Mouse (Mus musculus): ENCODE measurements around the gene Des. TPM values are rescaled to one million over a fixed set of nuclear protein-coding genes. Genes with fewer than 3 reads are reported as not detected.

The Des gene
- polyA plus RNA-seq, 1 experiment from 2014 or later, result 1.2 TPM

GRCm38 (mm10) chr1:75358009-75358408, 2.1 kb upstream of the Des start:
- WGBS, result 93% methylated on average over 4 of the region's 4 CpGs
- peaks cover 56% of the 10 kb centered on the region for H3K27me3 ChIP-seq

GRCm38 (mm10) chr1:75359346-75359745, 783 bp upstream of the Des start:
- no peak for ATAC-seq (ENCODE audit: low FRiP score, low read depth)
- Histone ChIP-seq H3K4me3 (no peak overlapping the region), H3K4me2 (replicated peaks) (no peak overlapping the region), H3K9ac (replicated peaks) (no peak overlapping the region), H3K27me3 (peaks cover 62% of the 10 kb centered on the region), H3K27ac (replicated peaks) (no peak overlapping the region), H3K4me1 (peaks cover 14% of the 10 kb centered on the region), H3K36me3 (no peaks in the 10 kb centered on the region), H3K9me3 (no peaks in the 10 kb centered on the region)
- WGBS, result 75% methylated on average over 13 of the region's 13 CpGs

More at GRCm38 (mm10) chr1:75358009-75358408, 2.1 kb upstream of the Des start:
- Histone ChIP-seq H3K9ac (replicated peaks) (no peak overlapping the region), H3K9me3 (no peaks in the 10 kb centered on the region), H3K4me1 (peaks cover 14% of the 10 kb centered on the region), H3K4me3 (no peak overlapping the region), H3K36me3 (no peaks in the 10 kb centered on the region), H3K4me2 (replicated peaks) (no peak overlapping the region), H3K27ac (replicated peaks) (no peak overlapping the region)
- ATAC-seq (ENCODE audit: low FRiP score, low read depth), result no peak

- no peak overlapping the region for H3K27ac ChIP-seq (replicated peaks)
- H3K4me1 ChIP-seq, result peaks cover 14% of the 10 kb centered on the region
- peaks cover 71% of the 10 kb centered on the region for H3K27me3 ChIP-seq
- H3K9ac ChIP-seq (replicated peaks), result no peak overlapping the region; the same call in 1 of the 2 replicates
- WGBS, result 46% methylated on average over 4 of the region's 4 CpGs
- no peaks in the 10 kb centered on the region for H3K36me3 ChIP-seq
- peak overlapping the region; percentile 55 for H3K4me2 ChIP-seq (replicated peaks)
- ATAC-seq (ENCODE audit: low FRiP score, low read depth), result no peak
- peak overlapping the region; percentile 35; the same call in 1 of the 2 replicates for H3K4me3 ChIP-seq
- no peaks in the 10 kb centered on the region for H3K9me3 ChIP-seq
Measured at GRCm38 (mm10) chr1:75361123-75361522, 994 bp downstream of the Des start.

- Histone ChIP-seq H3K4me2 (replicated peaks) (no peak overlapping the region), H3K9ac (replicated peaks) (no peak overlapping the region), H3K27ac (replicated peaks) (no peak overlapping the region), H3K9me3 (no peaks in the 10 kb centered on the region), H3K4me1 (peaks cover 14% of the 10 kb centered on the region), H3K4me3 (no peak overlapping the region), H3K27me3 (peaks cover 71% of the 10 kb centered on the region), H3K36me3 (no peaks in the 10 kb centered on the region)
- ATAC-seq (ENCODE audit: low FRiP score, low read depth), result no peak
- WGBS, result 37% methylated on average over 4 of the region's 4 CpGs
Measured at GRCm38 (mm10) chr1:75361750-75362149, 1.6 kb downstream of the Des start.

- Histone ChIP-seq H3K4me2 (replicated peaks) (no peak overlapping the region), H3K4me3 (no peak overlapping the region), H3K9ac (replicated peaks) (no peak overlapping the region), H3K27me3 (peaks cover 64% of the 10 kb centered on the region), H3K36me3 (no peaks in the 10 kb centered on the region), H3K4me1 (peaks cover 14% of the 10 kb centered on the region), H3K9me3 (no peaks in the 10 kb centered on the region), H3K27ac (replicated peaks) (no peak overlapping the region)
- WGBS, result 87% methylated on average over 3 of the region's 3 CpGs
- no peak for ATAC-seq (ENCODE audit: low FRiP score, low read depth)
Measured at GRCm38 (mm10) chr1:75363868-75364267, 3.7 kb downstream of the Des start.

- H3K9me3 ChIP-seq, result no peaks in the 10 kb centered on the region
- H3K4me3 ChIP-seq, result no peak overlapping the region
- no peaks in the 10 kb centered on the region for H3K36me3 ChIP-seq
- H3K27ac ChIP-seq (replicated peaks), result no peak overlapping the region
- H3K9ac ChIP-seq (replicated peaks), result no peak overlapping the region
- peaks cover 9% of the 10 kb centered on the region for H3K4me1 ChIP-seq
- peaks cover 55% of the 10 kb centered on the region for H3K27me3 ChIP-seq
- ATAC-seq (ENCODE audit: low FRiP score, low read depth), result no peak
- WGBS, result 89% methylated on average over 14 of the region's 14 CpGs
- H3K4me2 ChIP-seq (replicated peaks), result no peak overlapping the region
Measured at GRCm38 (mm10) chr1:75365510-75366137, 5.5 kb downstream of the Des start.

- H3K9me3 ChIP-seq, result no peaks in the 10 kb centered on the region
- no peak for ATAC-seq (ENCODE audit: low FRiP score, low read depth)
- WGBS, result 53% methylated on average over 25 of the region's 25 CpGs
Measured at GRCm38 (mm10) chr1:75369360-75369983, 9.3 kb downstream of the Des start.

GRCm38 (mm10) chr1:75369984-75370660, 10.0 kb downstream of the Des start:
- H3K27ac ChIP-seq (replicated peaks), result no peak overlapping the region
- no peak overlapping the region for H3K4me2 ChIP-seq (replicated peaks)
- no peaks in the 10 kb centered on the region for H3K9me3 ChIP-seq
- WGBS, result 49% methylated on average over 13 of the region's 13 CpGs
- no peak overlapping the region for H3K4me3 ChIP-seq
- no peaks in the 10 kb centered on the region for H3K36me3 ChIP-seq
- H3K27me3 ChIP-seq, result peaks cover 33% of the 10 kb centered on the region
- no peak overlapping the region for H3K9ac ChIP-seq (replicated peaks)
- peaks cover 12% of the 10 kb centered on the region for H3K4me1 ChIP-seq
- no peak for ATAC-seq (ENCODE audit: low FRiP score, low read depth)

More at GRCm38 (mm10) chr1:75369360-75369983, 9.3 kb downstream of the Des start:
- H3K27me3 ChIP-seq, result peaks cover 32% of the 10 kb centered on the region
- no peak overlapping the region for H3K9ac ChIP-seq (replicated peaks)
- H3K4me3 ChIP-seq, result no peak overlapping the region
- no peak overlapping the region for H3K27ac ChIP-seq (replicated peaks)
- H3K4me2 ChIP-seq (replicated peaks), result no peak overlapping the region
- H3K36me3 ChIP-seq, result no peaks in the 10 kb centered on the region
- H3K4me1 ChIP-seq, result peaks cover 9% of the 10 kb centered on the region; the same call in 1 of the 2 replicates

- WGBS, result 52% methylated on average over 13 of the region's 13 CpGs
- H3K9me3 ChIP-seq, result no peaks in the 10 kb centered on the region
- no peak for ATAC-seq (ENCODE audit: low FRiP score, low read depth)
Measured at GRCm38 (mm10) chr1:75371317-75372095, 11.4 kb downstream of the Des start.

GRCm38 (mm10) chr1:75372450-75372849, 12.3 kb downstream of the Des start:
- ATAC-seq (ENCODE audit: low FRiP score, low read depth), result no peak
- Histone ChIP-seq H3K4me2 (replicated peaks) (no peak overlapping the region), H3K9me3 (no peaks in the 10 kb centered on the region), H3K36me3 (no peaks in the 10 kb centered on the region), H3K9ac (replicated peaks) (no peak overlapping the region), H3K27me3 (peaks cover 50% of the 10 kb centered on the region), H3K4me1 (peaks cover 20% of the 10 kb centered on the region), H3K4me3 (no peak overlapping the region), H3K27ac (replicated peaks) (no peak overlapping the region)
- WGBS, result 87% methylated on average over 3 of the region's 3 CpGs

More at GRCm38 (mm10) chr1:75371317-75372095, 11.4 kb downstream of the Des start:
- no peaks in the 10 kb centered on the region for H3K36me3 ChIP-seq
- no peak overlapping the region for H3K9ac ChIP-seq (replicated peaks)
- peaks cover 42% of the 10 kb centered on the region for H3K27me3 ChIP-seq
- H3K4me3 ChIP-seq, result no peak overlapping the region
- no peak overlapping the region for H3K4me2 ChIP-seq (replicated peaks)
- H3K4me1 ChIP-seq, result peaks cover 20% of the 10 kb centered on the region
- no peak overlapping the region for H3K27ac ChIP-seq (replicated peaks)

GRCm38 (mm10) chr1:75373276-75373675, 13.1 kb downstream of the Des start:
- H3K27ac ChIP-seq (replicated peaks), result peak overlapping the region; percentile 47
- 42% methylated on average over 3 of the region's 3 CpGs for WGBS
- H3K9me3 ChIP-seq, result no peaks in the 10 kb centered on the region
- H3K36me3 ChIP-seq, result no peaks in the 10 kb centered on the region
- H3K4me3 ChIP-seq, result no peak overlapping the region
- no peak overlapping the region for H3K9ac ChIP-seq (replicated peaks)
- H3K27me3 ChIP-seq, result peaks cover 53% of the 10 kb centered on the region
- H3K4me1 ChIP-seq, result peaks cover 20% of the 10 kb centered on the region
- H3K4me2 ChIP-seq (replicated peaks), result no peak overlapping the region
- ATAC-seq (ENCODE audit: low FRiP score, low read depth), result no peak

Measured in midbrain, embryonic 12.5 days (tissue).